Mouse (Mus musculus) forebrain, postnatal 0 days (tissue): Measurements from ENCODE around the gene Mafb. TPM values are rescaled to one million over a fixed set of nuclear protein-coding genes. Genes with fewer than 3 reads are reported as not detected.

ENCODE experiments used
- ATAC-seq: fragments of 200-750 bp; cut with Nextera tagmentation; 2 replicates; pipeline ENCODE4 v1.8.0; 2017; ENCODE audit warnings: mild to moderate bottlenecking, moderate library complexity
- DNase-seq: peaks from one replicate; pipeline ENCODE4 v3.0.0-alpha.2; 2015
- H3K27ac ChIP-seq: fragments of 300-500 bp; sonication (generic); 2 replicates; pipeline ENCODE4 v1.5.1; 2014; ENCODE audit warnings: low read depth, mild to moderate bottlenecking, antibody characterized with exemption, low read length, moderate library complexity, mixed read lengths
- H3K27me3 ChIP-seq: fragments of 300-500 bp; sonication (generic); 2 replicates; pipeline ENCODE4 v1.6.1; 2014; ENCODE audit warnings: mild to moderate bottlenecking, low read length, mixed read lengths; ENCODE audit not compliant: insufficient read depth
- H3K36me3 ChIP-seq: fragments of 300-500 bp; sonication (generic); 2 replicates; pipeline ENCODE4 v1.6.1; 2014; ENCODE audit warnings: mild to moderate bottlenecking, moderate library complexity; ENCODE audit not compliant: insufficient read depth
- H3K4me1 ChIP-seq: fragments of 300-500 bp; sonication (generic); 2 replicates; pipeline ENCODE4 v1.6.1; 2014; ENCODE audit warnings: antibody characterized with exemption; ENCODE audit not compliant: insufficient read depth
- H3K4me2 ChIP-seq: fragments of 300-500 bp; sonication (generic); 2 replicates; pipeline ENCODE4 v1.6.1; 2014; ENCODE audit warnings: low read depth, mild to moderate bottlenecking, moderate library complexity
- H3K4me3 ChIP-seq: fragments of 300-500 bp; sonication (generic); 2 replicates; pipeline ENCODE4 v1.5.1; 2014; ENCODE audit warnings: low read depth, low read length, mixed read lengths
- H3K9ac ChIP-seq: fragments of 300-500 bp; sonication (generic); 2 replicates; pipeline ENCODE4 v1.6.1; 2014; ENCODE audit warnings: mild to moderate bottlenecking
- H3K9me3 ChIP-seq: fragments of 300-500 bp; sonication (generic); 2 replicates; pipeline ENCODE4 v1.6.1; 2016; ENCODE audit warnings: low read length
- CTCF ChIP-seq: sonication (generic); IDR thresholded peaks from 2 replicates; pipeline ENCODE4 v1.5.1; 2016; ENCODE audit warnings: antibody characterized with exemption, control low read depth, low read depth
- WGBS: fragments of 180-500 bp; shearing (Covaris S2); extraction: QIAGEN DNeasy Blood & Tissue Kit; methylation state at CpG from one replicate; pipeline ENCODE4 v1.1.7; 2014; 5-methylcytosine and 5-hydroxymethylcytosine counted together
- polyA plus RNA-seq: library from polyadenylated mRNA; unstranded; fragments of >200 nt; fragmentation: Nextera tagmentation; extraction: Ambion mirVana; gene quantifications from 2 replicates; pipeline ENCODE4 v1.2.1, GENCODE M21; 2015
- total RNA-seq: library from RNA; depleted of rRNA; stranded (reverse); fragments of >200 nt; gene quantifications from 2 replicates; pipeline ENCODE4 v1.2.3, GENCODE M21; 2014

The Mafb gene
- total and polyA plus RNA-seq, 2 experiments from 2014 or later = 13.7 to 15.3 TPM

DNA sequence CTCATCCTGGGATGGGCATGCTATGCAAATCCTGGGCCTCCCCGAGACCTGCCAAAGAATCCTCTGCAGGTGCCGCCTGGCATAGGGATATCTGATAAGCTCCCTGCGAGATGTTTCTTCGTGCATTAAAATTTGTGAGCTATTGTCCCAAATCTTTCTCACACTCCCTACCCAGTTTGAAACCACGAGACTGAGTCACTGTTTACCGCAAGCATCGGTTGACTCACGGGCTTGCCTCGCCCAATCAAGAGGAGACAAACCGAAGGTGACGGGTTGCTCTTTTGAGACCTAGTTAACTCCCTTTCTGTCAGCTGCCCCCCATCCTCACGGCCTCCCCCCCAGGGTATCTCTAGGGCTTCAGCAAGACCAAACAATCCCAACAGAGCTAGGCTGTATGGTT is 30.9 kb upstream of the Mafb start:
- H3K9ac ChIP-seq = no peak overlapping the region
- TF ChIP-seq CTCF = no peak
- DNase-seq (no peak), ATAC-seq (no peak)
- no peak overlapping the region for H3K4me3 ChIP-seq
- no peaks in the 10 kb centered on the region for H3K27me3 ChIP-seq
- WGBS = 82% methylated on average over 12 of the region's 12 CpGs
- H3K27ac ChIP-seq = no peak overlapping the region
- no peak overlapping the region for H3K4me2 ChIP-seq
- H3K4me1 ChIP-seq = no peaks in the 10 kb centered on the region
- no peaks in the 10 kb centered on the region for H3K36me3 ChIP-seq
- H3K9me3 ChIP-seq = no peaks in the 10 kb centered on the region

DNA sequence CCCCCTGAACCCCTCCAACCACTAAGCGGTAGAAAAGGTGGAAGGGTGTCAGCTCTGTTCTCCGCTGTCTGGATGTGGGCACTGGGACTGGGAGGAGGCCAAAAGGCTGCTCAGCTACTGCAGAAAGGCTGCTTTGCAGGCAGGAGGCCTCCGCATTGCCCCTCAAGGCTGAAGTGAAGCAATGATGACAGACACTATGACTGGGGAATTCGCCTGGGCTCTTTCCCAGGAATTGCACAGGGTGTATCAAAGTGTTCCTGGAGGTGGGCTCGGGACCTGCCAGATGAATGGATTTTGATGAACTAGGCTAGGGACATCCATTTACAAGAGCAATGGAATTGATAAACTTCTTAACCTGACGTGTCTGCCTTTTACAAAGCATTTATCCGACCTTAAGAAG is 27.9 kb upstream of the Mafb start:
- H3K27ac ChIP-seq = no peak overlapping the region
- DNase-seq (no peak), ATAC-seq (no peak)
- H3K9ac ChIP-seq = no peak overlapping the region
- no peaks in the 10 kb centered on the region for H3K9me3 ChIP-seq
- WGBS = 67% methylated on average over 7 of the region's 7 CpGs
- no peaks in the 10 kb centered on the region for H3K36me3 ChIP-seq
- no peak overlapping the region for H3K4me2 ChIP-seq
- no peaks in the 10 kb centered on the region for H3K4me1 ChIP-seq
- TF ChIP-seq CTCF = no peak
- H3K4me3 ChIP-seq = no peak overlapping the region
- H3K27me3 ChIP-seq = 0 out of 2 replicates have a peak, but pooled peaks cover 4% of the 10 kb centered on the region

GRCm38 (mm10) chr2:160392648-160393047 is 25.8 kb upstream of the Mafb start:
- TF ChIP-seq CTCF = no peak
- no peaks in the 10 kb centered on the region for H3K4me1 ChIP-seq
- no peaks in the 10 kb centered on the region for H3K36me3 ChIP-seq
- H3K4me3 ChIP-seq = no peak overlapping the region
- DNase-seq (no peak), ATAC-seq (no peak)
- WGBS = 81% methylated on average over 3 of the region's 3 CpGs
- no peaks in the 10 kb centered on the region for H3K9me3 ChIP-seq
- peaks cover 10% of the 10 kb centered on the region; the same call in 1 of the 2 replicates for H3K27me3 ChIP-seq
- no peak overlapping the region for H3K27ac ChIP-seq
- H3K4me2 ChIP-seq = no peak overlapping the region
- no peak overlapping the region for H3K9ac ChIP-seq

- Histone ChIP-seq H3K4me1 (no peaks in the 10 kb centered on the region), H3K4me2 (no peak overlapping the region), H3K27me3 (peaks cover 10% of the 10 kb centered on the region; the same call in 1 of the 2 replicates), H3K4me3 (no peak overlapping the region), H3K27ac (no peak overlapping the region), H3K36me3 (no peaks in the 10 kb centered on the region), H3K9me3 (no peaks in the 10 kb centered on the region), H3K9ac (no peak overlapping the region)
- ATAC-seq = no peak
- 6% methylated on average over 5 of the region's 5 CpGs for WGBS
- TF ChIP-seq CTCF = no peak
- DNase-seq = no peak
These were observed 21.7 kb upstream of the Mafb start for GRCm38 (mm10) chr2:160388596-160388995.

GRCm38 (mm10) chr2:160383418-160383817 is 16.6 kb upstream of the Mafb start:
- H3K4me2 ChIP-seq = no peak overlapping the region
- no peak for ATAC-seq
- WGBS = 60% methylated on average over 3 of the region's 3 CpGs

GRCm38 (mm10) chr2:160378271-160378670 is 11.4 kb upstream of the Mafb start:
- H3K36me3 ChIP-seq = no peaks in the 10 kb centered on the region
- H3K4me2 ChIP-seq = no peak overlapping the region
- no peak for DNase-seq
- H3K27ac ChIP-seq = no peak overlapping the region
- H3K4me3 ChIP-seq = no peak overlapping the region
- H3K27me3 ChIP-seq = 0 out of 2 replicates have a peak, but pooled peaks cover 8% of the 10 kb centered on the region
- H3K9ac ChIP-seq = no peak overlapping the region
- no peaks in the 10 kb centered on the region for H3K9me3 ChIP-seq
- peak; percentile 81 for TF ChIP-seq CTCF
- ATAC-seq = no peak
- no peaks in the 10 kb centered on the region for H3K4me1 ChIP-seq
- 51% methylated on average over 4 of the region's 4 CpGs for WGBS

More at GRCm38 (mm10) chr2:160383418-160383817, 16.6 kb upstream of the Mafb start:
- Histone ChIP-seq H3K36me3 (no peaks in the 10 kb centered on the region), H3K27ac (no peak overlapping the region), H3K9ac (no peak overlapping the region), H3K4me1 (no peaks in the 10 kb centered on the region), H3K27me3 (no peaks in the 10 kb centered on the region; the same call in 1 of the 2 replicates), H3K4me3 (no peak overlapping the region), H3K9me3 (no peaks in the 10 kb centered on the region)
- no peak for DNase-seq
- TF ChIP-seq CTCF = no peak

- Histone ChIP-seq H3K27me3 (peaks cover 28% of the 10 kb centered on the region), H3K36me3 (no peaks in the 10 kb centered on the region), H3K9ac (no peak overlapping the region), H3K9me3 (no peaks in the 10 kb centered on the region), H3K4me2 (no peak overlapping the region), H3K4me1 (no peaks in the 10 kb centered on the region), H3K27ac (no peak overlapping the region), H3K4me3 (no peak overlapping the region)
- WGBS = 43% methylated on average over 5 of the region's 5 CpGs
- ATAC-seq (peak; percentile 25; the same call in 1 of the 2 replicates), DNase-seq (no peak)
- 0 out of 2 replicates have a peak, but pooled peaks have one; percentile 9 for TF ChIP-seq CTCF
These were observed 9.4 kb upstream of the Mafb start for GRCm38 (mm10) chr2:160376236-160376635.
